Mouse (Mus musculus): Measurements from ENCODE around the gene Hspa12b. TPM values are rescaled to one million over a fixed set of nuclear protein-coding genes. Genes with fewer than 3 reads are reported as not detected.

Gene Hspa12b
- polyA plus RNA-seq, 1 experiment from 2014 or later, result 10.0 TPM

- TF ChIP-seq CTCF (IDR thresholded peaks at IDR 0.05; ENCODE audit: low read depth), result no peak
- peaks cover 8% of the 10 kb centered on the region for H3K4me1 ChIP-seq (ENCODE audit: insufficient read depth)
These were observed 45.2 kb downstream of the Hspa12b start for GRCm38 (mm10) chr2:131172322-131172721.

GRCm38 (mm10) chr2:131174700-131175099, 47.6 kb downstream of the Hspa12b start:
- DNase-seq (peak; percentile 92), ATAC-seq (ENCODE audit: insufficient read depth) (peak; percentile 27; the same call in 1 of the 2 replicates)
- no peaks in the 10 kb centered on the region for H3K9me3 ChIP-seq (ENCODE audit: low read depth, low read length)
- H3K9ac ChIP-seq, result peak overlapping the region; percentile 23; the same call in 1 of the 2 replicates
- peaks cover 21% of the 10 kb centered on the region for H3K4me1 ChIP-seq (ENCODE audit: insufficient read depth)
- 4% methylated on average over 11 of the region's 11 CpGs for WGBS
- peak overlapping the region; percentile 30 for H3K4me3 ChIP-seq (ENCODE audit: low read depth, low read length)
- H3K36me3 ChIP-seq (ENCODE audit: insufficient read depth), result peaks cover 14% of the 10 kb centered on the region; the same call in 1 of the 2 replicates
- no peak for TF ChIP-seq CTCF (IDR thresholded peaks at IDR 0.05; ENCODE audit: low read depth)
- peak overlapping the region; percentile 81 for H3K4me2 ChIP-seq
- no peak overlapping the region for H3K27ac ChIP-seq (ENCODE audit: low read depth)
- H3K27me3 ChIP-seq (ENCODE audit: insufficient read depth, low read length), result peaks cover 30% of the 10 kb centered on the region

More at GRCm38 (mm10) chr2:131172322-131172721, 45.2 kb downstream of the Hspa12b start:
- no peak for ATAC-seq (ENCODE audit: insufficient read depth)
- Histone ChIP-seq H3K36me3 (ENCODE audit: insufficient read depth) (peaks cover 13% of the 10 kb centered on the region; the same call in 1 of the 2 replicates), H3K9me3 (ENCODE audit: low read depth, low read length) (no peaks in the 10 kb centered on the region), H3K27me3 (ENCODE audit: insufficient read depth, low read length) (peaks cover 30% of the 10 kb centered on the region), H3K27ac (ENCODE audit: low read depth) (no peak overlapping the region), H3K9ac (no peak overlapping the region), H3K4me3 (ENCODE audit: low read depth, low read length) (no peak overlapping the region), H3K4me2 (no peak overlapping the region)
- WGBS, result 52% methylated on average over 9 of the region's 9 CpGs
- no peak for DNase-seq

GRCm38 (mm10) chr2:131175286-131175944, 48.3 kb downstream of the Hspa12b start:
- Histone ChIP-seq H3K4me1 (ENCODE audit: insufficient read depth) (peaks cover 21% of the 10 kb centered on the region), H3K36me3 (ENCODE audit: insufficient read depth) (peaks cover 14% of the 10 kb centered on the region; the same call in 1 of the 2 replicates), H3K9ac (no peak overlapping the region), H3K27ac (ENCODE audit: low read depth) (peak overlapping the region; percentile 67; the same call in 1 of the 2 replicates), H3K4me3 (ENCODE audit: low read depth, low read length) (no peak overlapping the region), H3K4me2 (no peak overlapping the region), H3K27me3 (ENCODE audit: insufficient read depth, low read length) (peaks cover 28% of the 10 kb centered on the region), H3K9me3 (ENCODE audit: low read depth, low read length) (no peaks in the 10 kb centered on the region)
- ATAC-seq (ENCODE audit: insufficient read depth), result no peak
- no peak for DNase-seq
- TF ChIP-seq CTCF (IDR thresholded peaks at IDR 0.05; ENCODE audit: low read depth), result no peak
- 74% methylated on average over 3 of the region's 3 CpGs for WGBS

GRCm38 (mm10) chr2:131175945-131176309, 48.8 kb downstream of the Hspa12b start:
- Histone ChIP-seq H3K4me2 (peak overlapping the region; percentile 97), H3K4me1 (ENCODE audit: insufficient read depth) (peaks cover 21% of the 10 kb centered on the region), H3K36me3 (ENCODE audit: insufficient read depth) (peaks cover 14% of the 10 kb centered on the region; the same call in 1 of the 2 replicates), H3K9me3 (ENCODE audit: low read depth, low read length) (no peaks in the 10 kb centered on the region), H3K9ac (no peak overlapping the region), H3K27me3 (ENCODE audit: insufficient read depth, low read length) (peaks cover 23% of the 10 kb centered on the region), H3K4me3 (ENCODE audit: low read depth, low read length) (no peak overlapping the region), H3K27ac (ENCODE audit: low read depth) (peak overlapping the region; percentile 67)
- 91% methylated on average over 1 of the region's 1 CpGs for WGBS
- ATAC-seq (ENCODE audit: insufficient read depth) (no peak), DNase-seq (no peak)
- no peak for TF ChIP-seq CTCF (IDR thresholded peaks at IDR 0.05; ENCODE audit: low read depth)

- Histone ChIP-seq H3K4me3 (ENCODE audit: low read depth, low read length) (0 out of 2 replicates have a peak overlapping the region, but pooled peaks have one; percentile 0), H3K36me3 (ENCODE audit: insufficient read depth) (peaks cover 14% of the 10 kb centered on the region; the same call in 1 of the 2 replicates), H3K27me3 (ENCODE audit: insufficient read depth, low read length) (peaks cover 17% of the 10 kb centered on the region), H3K4me2 (peak overlapping the region; percentile 97), H3K27ac (ENCODE audit: low read depth) (peak overlapping the region; percentile 67), H3K9ac (no peak overlapping the region), H3K9me3 (ENCODE audit: low read depth, low read length) (no peaks in the 10 kb centered on the region), H3K4me1 (ENCODE audit: insufficient read depth) (peaks cover 21% of the 10 kb centered on the region)
- DNase-seq (peak; percentile 72), ATAC-seq (ENCODE audit: insufficient read depth) (peak; percentile 13; the same call in 1 of the 2 replicates)
- TF ChIP-seq CTCF (IDR thresholded peaks at IDR 0.05; ENCODE audit: low read depth), result no peak
- WGBS, result 59% methylated on average over 5 of the region's 5 CpGs
These were observed 49.4 kb downstream of the Hspa12b start for GRCm38 (mm10) chr2:131176491-131176890.

- Histone ChIP-seq H3K4me1 (ENCODE audit: insufficient read depth) (peaks cover 21% of the 10 kb centered on the region), H3K9ac (peak overlapping the region; percentile 94; the same call in 1 of the 2 replicates)
- no peak for TF ChIP-seq CTCF (IDR thresholded peaks at IDR 0.05; ENCODE audit: low read depth)
These were observed 50.9 kb downstream of the Hspa12b start for GRCm38 (mm10) chr2:131177932-131178331.

GRCm38 (mm10) chr2:131178828-131179245, 51.8 kb downstream of the Hspa12b start:
- Histone ChIP-seq H3K9me3 (ENCODE audit: low read depth, low read length) (no peaks in the 10 kb centered on the region), H3K27ac (ENCODE audit: low read depth) (peak overlapping the region; percentile 90; the same call in 1 of the 2 replicates), H3K36me3 (ENCODE audit: insufficient read depth) (peaks cover 14% of the 10 kb centered on the region; the same call in 1 of the 2 replicates), H3K27me3 (ENCODE audit: insufficient read depth, low read length) (no peaks in the 10 kb centered on the region), H3K4me2 (peak overlapping the region; percentile 97), H3K4me1 (ENCODE audit: insufficient read depth) (peaks cover 21% of the 10 kb centered on the region), H3K4me3 (ENCODE audit: low read depth, low read length) (peak overlapping the region; percentile 76), H3K9ac (peak overlapping the region; percentile 94)
- WGBS, result 24% methylated on average over 26 of the region's 26 CpGs
- DNase-seq (peak; percentile 11), ATAC-seq (ENCODE audit: insufficient read depth) (no peak)
- TF ChIP-seq CTCF (IDR thresholded peaks at IDR 0.05; ENCODE audit: low read depth), result no peak

More at GRCm38 (mm10) chr2:131177932-131178331, 50.9 kb downstream of the Hspa12b start:
- ATAC-seq (ENCODE audit: insufficient read depth) (no peak), DNase-seq (no peak)
- Histone ChIP-seq H3K27me3 (ENCODE audit: insufficient read depth, low read length) (peaks cover 3% of the 10 kb centered on the region), H3K27ac (ENCODE audit: low read depth) (no peak overlapping the region; the same call in 1 of the 2 replicates), H3K36me3 (ENCODE audit: insufficient read depth) (peaks cover 14% of the 10 kb centered on the region; the same call in 1 of the 2 replicates), H3K4me3 (ENCODE audit: low read depth, low read length) (peak overlapping the region; percentile 76), H3K4me2 (peak overlapping the region; percentile 97), H3K9me3 (ENCODE audit: low read depth, low read length) (no peaks in the 10 kb centered on the region)
- 80% methylated on average over 9 of the region's 9 CpGs for WGBS
